Mouse (Mus musculus): ENCODE data around the gene Nmt1.

GRCm38 (mm10) chr11:103093862-103094833, 66.2 kb downstream of the Nmt1 start:
- no peak for TF ChIP-seq GATA1 (IDR thresholded peaks at IDR 0.05; ENCODE audit: borderline replicate concordance, low read length)
- TF ChIP-seq FLI1 (IDR thresholded peaks at IDR 0.05; ENCODE audit: low read length): no peak
